Mouse (Mus musculus) neural tube, embryonic 11.5 days (tissue): Measurements from ENCODE around the gene Syce1. TPM values are rescaled to one million over a fixed set of nuclear protein-coding genes. Genes with fewer than 3 reads are reported as not detected.

Experiments
- ATAC-seq: fragments of 200-750 bp; cut with Nextera tagmentation; 2 replicates; pipeline ENCODE4 v1.8.0; 2017; ENCODE audit warnings: moderate number of reproducible peaks, mild to moderate bottlenecking, moderate TSS enrichment, moderate library complexity; ENCODE audit not compliant: insufficient read depth, low FRiP score, low TSS enrichment
- DNase-seq: peaks from one replicate; pipeline ENCODE4 v3.0.0-alpha.2; 2015; ENCODE audit warnings: low spot score
- H3K27ac ChIP-seq: fragments of 300-500 bp; sonication (generic); 2 replicates; pipeline ENCODE4 v1.5.1; 2014; ENCODE audit warnings: low read depth, mild to moderate bottlenecking, low read length
- H3K27me3 ChIP-seq: fragments of 300-500 bp; sonication (generic); 2 replicates; pipeline ENCODE4 v1.6.1; 2014; ENCODE audit warnings: mild to moderate bottlenecking, low read length, mixed read lengths; ENCODE audit not compliant: control insufficient read depth, insufficient read depth
- H3K36me3 ChIP-seq: fragments of 300-500 bp; sonication (generic); 2 replicates; pipeline ENCODE4 v1.6.1; 2014; ENCODE audit warnings: mild to moderate bottlenecking, low read length, moderate library complexity, mixed read lengths; ENCODE audit not compliant: control insufficient read depth, insufficient read depth
- H3K4me1 ChIP-seq: fragments of 300-500 bp; sonication (generic); 2 replicates; pipeline ENCODE4 v1.6.1; 2014; ENCODE audit warnings: low read length, mixed read lengths; ENCODE audit not compliant: control insufficient read depth, insufficient read depth
- H3K4me2 ChIP-seq: fragments of 300-500 bp; sonication (generic); 2 replicates; pipeline ENCODE4 v1.6.1; 2014; ENCODE audit warnings: low read depth, mild to moderate bottlenecking, moderate library complexity
- H3K4me3 ChIP-seq: fragments of 300-500 bp; sonication (generic); 2 replicates; pipeline ENCODE4 v1.5.1; 2014; ENCODE audit warnings: low read depth, low read length
- H3K9ac ChIP-seq: fragments of 300-500 bp; sonication (generic); 2 replicates; pipeline ENCODE4 v1.6.1; 2014; ENCODE audit warnings: mild to moderate bottlenecking, low read length
- H3K9me3 ChIP-seq: fragments of 300-500 bp; sonication (generic); 2 replicates; pipeline ENCODE4 v1.6.1; 2016; ENCODE audit warnings: low read length; ENCODE audit not compliant: control insufficient read depth
- WGBS: fragments of 180-500 bp; shearing (Covaris S2); extraction: QIAGEN DNeasy Blood & Tissue Kit; methylation state at CpG from one replicate; pipeline ENCODE4 v1.1.7; 2014; 5-methylcytosine and 5-hydroxymethylcytosine counted together
- polyA plus RNA-seq: library from polyadenylated mRNA; unstranded; fragments of >200 nt; fragmentation: Nextera tagmentation; extraction: Ambion mirVana; gene quantifications from 2 replicates; pipeline ENCODE4 v1.2.1, GENCODE M21; 2014

The Syce1 gene
- polyA plus RNA-seq = 0.22 TPM in 1 of 2 replicates, not detected in the other

DNA sequence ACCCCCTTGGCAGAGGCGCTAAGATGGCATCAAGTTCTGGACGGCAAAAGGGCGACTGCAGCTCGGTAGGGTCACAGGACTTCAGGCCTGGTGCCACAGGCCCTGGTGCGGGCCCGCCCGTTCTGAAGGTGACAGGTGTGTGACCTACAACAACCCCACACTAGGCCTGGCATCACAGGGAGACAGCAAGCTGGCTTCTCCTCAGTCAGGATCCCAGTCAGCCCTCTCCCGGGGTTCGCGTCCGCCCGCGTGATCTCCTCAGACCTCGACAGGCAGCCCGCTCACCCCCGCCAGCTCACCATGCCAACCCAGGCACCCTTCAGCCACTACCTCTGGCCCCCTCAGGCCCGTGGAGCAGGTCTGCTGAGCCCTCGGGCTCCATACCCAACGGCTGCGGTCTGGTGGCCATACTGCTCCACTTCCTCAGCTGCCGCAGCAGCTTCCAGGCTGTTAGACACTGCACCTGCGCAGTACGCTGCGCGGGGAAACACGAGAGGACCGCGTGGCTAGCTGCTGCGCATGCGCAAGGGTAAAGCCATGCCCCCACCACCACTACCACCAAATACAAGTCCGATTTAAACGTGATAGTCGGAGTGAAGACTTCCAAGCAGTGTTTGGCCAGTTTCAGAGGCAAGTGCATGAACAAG is at the start of gene Syce1:
Gene Syce1, minus strand, starts transcription at position 447 of the 647 bp plus-strand sequence.
- Histone ChIP-seq H3K27ac (no peak within 1 kb of the TSS), H3K27me3 (no peaks in the 10 kb centered on the region), H3K4me2 (no peak within 1 kb of the TSS), H3K4me3 (no peak within 1 kb of the TSS), H3K9me3 (no peaks in the 10 kb centered on the region), H3K9ac (no peak within 1 kb of the TSS), H3K4me1 (no peaks in the 10 kb centered on the region), H3K36me3 (no peaks in the 10 kb centered on the region)
- ATAC-seq (no peak), DNase-seq (no peak)
- WGBS = 86% methylated on average over 31 of the region's 33 CpGs

DNA sequence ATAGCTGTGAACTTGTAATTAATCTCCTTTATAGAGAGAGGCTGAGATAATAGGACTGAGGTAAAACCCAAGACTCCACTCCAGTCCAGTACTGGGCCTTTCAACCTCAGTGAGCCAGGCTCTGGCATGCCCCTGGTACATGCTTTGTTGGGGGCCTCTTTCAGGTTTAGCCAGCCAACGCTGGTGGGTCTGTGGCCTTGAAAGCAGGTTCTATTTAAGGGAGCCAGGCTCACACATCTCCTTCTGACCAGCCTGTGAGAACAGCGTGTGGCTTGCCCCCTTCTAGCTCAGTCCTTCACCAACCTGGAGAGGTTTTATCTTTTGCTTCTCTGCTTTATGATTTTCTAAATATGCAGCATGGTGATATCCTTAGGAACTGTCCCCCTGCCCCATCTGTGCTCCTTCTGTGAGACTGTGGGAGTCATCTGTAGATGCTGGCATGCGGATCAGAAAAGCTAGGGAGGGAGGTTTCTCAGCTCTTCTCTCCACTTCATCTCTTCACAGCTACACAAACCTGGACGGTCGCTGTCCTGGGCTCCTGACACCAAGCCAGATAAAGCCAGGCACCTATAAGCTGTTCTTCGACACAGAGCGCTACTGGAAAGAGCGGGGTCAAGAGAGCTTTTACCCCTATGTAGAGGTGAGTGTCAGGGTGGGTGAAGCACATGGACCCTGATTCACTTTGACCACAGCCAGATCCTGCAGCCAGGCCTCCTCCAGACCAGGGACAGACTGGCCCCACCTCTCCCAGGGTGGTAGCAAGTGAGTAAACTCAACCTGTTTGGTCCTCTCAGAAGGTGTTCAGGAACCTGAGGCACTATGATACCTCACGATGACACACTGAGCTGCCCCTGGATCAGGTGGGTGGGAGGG is 48.8 kb upstream of the Syce1 start:
- no peak for ATAC-seq
- DNase-seq = no peak

GRCm38 (mm10) chr7:140835758-140836087 is 48.1 kb upstream of the Syce1 start:
- H3K9me3 ChIP-seq = no peaks in the 10 kb centered on the region
- H3K36me3 ChIP-seq = no peaks in the 10 kb centered on the region
- DNase-seq (no peak), ATAC-seq (no peak)
- H3K4me2 ChIP-seq = no peak overlapping the region
- H3K27me3 ChIP-seq = 0 out of 2 replicates have a peak, but pooled peaks cover 2% of the 10 kb centered on the region
- H3K27ac ChIP-seq = no peak overlapping the region
- H3K9ac ChIP-seq = no peak overlapping the region
- no peaks in the 10 kb centered on the region for H3K4me1 ChIP-seq
- no peak overlapping the region for H3K4me3 ChIP-seq
- 74% methylated on average over 2 of the region's 2 CpGs for WGBS

More for the DNA sequence above, 48.8 kb upstream of the Syce1 start:
- 0 out of 2 replicates have a peak, but pooled peaks cover 2% of the 10 kb centered on the region for H3K27me3 ChIP-seq
- H3K27ac ChIP-seq = no peak overlapping the region
- no peak overlapping the region for H3K4me3 ChIP-seq
- WGBS = 88% methylated on average over 9 of the region's 9 CpGs
- H3K9me3 ChIP-seq = no peaks in the 10 kb centered on the region
- H3K4me2 ChIP-seq = no peak overlapping the region
- H3K36me3 ChIP-seq = no peaks in the 10 kb centered on the region
- H3K9ac ChIP-seq = no peak overlapping the region
- no peaks in the 10 kb centered on the region for H3K4me1 ChIP-seq

GRCm38 (mm10) chr7:140834968-140835757 is 47.5 kb upstream of the Syce1 start, which contains the start of gene Urah:
TSS of gene Urah (plus strand) at chr7:140835018.
- H3K36me3 ChIP-seq = no peaks in the 10 kb centered on the region
- ATAC-seq (no peak), DNase-seq (no peak)
- no peaks in the 10 kb centered on the region for H3K4me1 ChIP-seq
- no peaks in the 10 kb centered on the region for H3K9me3 ChIP-seq
- H3K4me2 ChIP-seq = no peak within 1 kb of the TSS
- H3K27ac ChIP-seq = no peak within 1 kb of the TSS
- 43% methylated on average over 20 of the region's 20 CpGs for WGBS
- H3K4me3 ChIP-seq = no peak within 1 kb of the TSS
- no peaks in the 10 kb centered on the region for H3K27me3 ChIP-seq
- H3K9ac ChIP-seq = no peak within 1 kb of the TSS

GRCm38 (mm10) chr7:140833341-140833740 is 45.7 kb upstream of the Syce1 start:
- no peaks in the 10 kb centered on the region for H3K9me3 ChIP-seq
- DNase-seq = no peak
- no peak overlapping the region for H3K27ac ChIP-seq
- no peak overlapping the region for H3K4me3 ChIP-seq
- 87% methylated on average over 4 of the region's 4 CpGs for WGBS
- no peak overlapping the region for H3K9ac ChIP-seq
- H3K4me1 ChIP-seq = no peaks in the 10 kb centered on the region
- no peaks in the 10 kb centered on the region for H3K36me3 ChIP-seq
- ATAC-seq = no peak
- no peak overlapping the region for H3K4me2 ChIP-seq
- H3K27me3 ChIP-seq = no peaks in the 10 kb centered on the region

DNA sequence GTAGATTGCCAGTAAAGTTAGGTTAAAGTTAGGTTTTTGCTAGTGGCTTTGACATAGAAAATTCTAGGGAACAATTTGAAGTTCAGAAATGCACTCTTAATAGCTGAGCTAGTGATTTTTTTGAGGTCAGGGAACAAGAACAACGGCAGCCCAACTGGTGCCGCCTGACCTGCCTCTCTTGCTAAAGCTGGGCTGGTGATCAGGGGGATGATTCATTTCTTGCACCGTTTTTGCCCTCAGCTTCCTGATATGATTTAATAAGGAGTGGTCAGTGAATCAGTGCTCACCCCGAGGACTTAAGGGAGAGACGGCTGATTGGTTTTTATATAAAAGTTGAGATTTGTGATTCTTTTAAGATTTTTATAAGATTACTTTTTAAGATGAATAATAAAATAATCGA is 43.8 kb upstream of the Syce1 start:
- Histone ChIP-seq H3K36me3 (no peaks in the 10 kb centered on the region), H3K27ac (no peak overlapping the region), H3K27me3 (no peaks in the 10 kb centered on the region), H3K9me3 (no peaks in the 10 kb centered on the region), H3K4me1 (no peaks in the 10 kb centered on the region), H3K9ac (no peak overlapping the region), H3K4me2 (no peak overlapping the region), H3K4me3 (no peak overlapping the region)
- no peak for DNase-seq
- WGBS = 75% methylated on average over 6 of the region's 6 CpGs
- no peak for ATAC-seq

DNA sequence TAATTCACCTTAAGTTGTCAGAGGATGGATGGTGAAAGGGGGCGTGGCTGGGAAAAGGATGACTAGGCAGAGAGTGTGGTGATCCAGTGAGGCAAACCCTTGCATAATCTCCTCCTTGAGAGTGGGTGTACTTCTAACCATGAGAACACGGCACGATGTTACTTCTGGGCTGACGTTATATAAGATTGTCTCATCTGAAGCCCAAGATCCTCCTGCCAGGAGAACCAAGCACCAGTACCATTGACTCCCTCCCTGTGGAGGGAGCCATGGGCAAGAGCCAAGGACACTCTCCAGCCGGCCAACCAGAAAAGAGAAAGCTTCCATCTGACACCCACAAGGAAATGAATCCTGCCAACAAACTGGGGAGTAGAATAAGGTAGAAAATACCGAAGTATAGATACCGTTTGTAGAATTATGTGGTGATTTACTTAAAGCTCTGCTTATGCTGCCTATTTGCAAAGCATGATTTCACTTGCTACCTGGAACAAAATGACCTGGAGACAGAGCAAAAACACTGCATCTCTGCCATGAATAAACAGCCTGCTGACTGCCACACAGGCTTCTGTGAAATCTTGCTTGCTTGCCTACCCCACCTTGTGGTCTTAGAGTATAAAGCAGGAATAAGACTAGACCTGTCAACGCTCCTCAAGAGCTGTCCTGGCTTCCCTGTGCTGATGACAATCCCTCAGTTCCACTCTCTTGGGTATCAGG is 40.7 kb upstream of the Syce1 start:
- DNase-seq (peak; percentile 20), ATAC-seq (no peak)

GRCm38 (mm10) chr7:140822731-140823130 is 35.1 kb upstream of the Syce1 start:
- Histone ChIP-seq H3K9me3 (no peaks in the 10 kb centered on the region), H3K27ac (no peak overlapping the region), H3K4me2 (no peak overlapping the region), H3K27me3 (no peaks in the 10 kb centered on the region), H3K36me3 (no peaks in the 10 kb centered on the region), H3K4me3 (no peak overlapping the region), H3K9ac (no peak overlapping the region), H3K4me1 (no peaks in the 10 kb centered on the region)
- ATAC-seq (no peak), DNase-seq (no peak)
- 95% methylated on average over 4 of the region's 4 CpGs for WGBS

More for the DNA sequence above, 40.7 kb upstream of the Syce1 start:
- H3K4me3 ChIP-seq = no peak overlapping the region
- H3K4me2 ChIP-seq = no peak overlapping the region
- no peaks in the 10 kb centered on the region for H3K36me3 ChIP-seq
- WGBS = 50% methylated on average over 8 of the region's 8 CpGs
- no peaks in the 10 kb centered on the region for H3K4me1 ChIP-seq
- H3K27me3 ChIP-seq = no peaks in the 10 kb centered on the region
- H3K27ac ChIP-seq = no peak overlapping the region
- no peak overlapping the region for H3K9ac ChIP-seq
- H3K9me3 ChIP-seq = no peaks in the 10 kb centered on the region
